Comparison of ENCODE assay signal across 24 mouse cellular contexts in the genomic region with DNA sequence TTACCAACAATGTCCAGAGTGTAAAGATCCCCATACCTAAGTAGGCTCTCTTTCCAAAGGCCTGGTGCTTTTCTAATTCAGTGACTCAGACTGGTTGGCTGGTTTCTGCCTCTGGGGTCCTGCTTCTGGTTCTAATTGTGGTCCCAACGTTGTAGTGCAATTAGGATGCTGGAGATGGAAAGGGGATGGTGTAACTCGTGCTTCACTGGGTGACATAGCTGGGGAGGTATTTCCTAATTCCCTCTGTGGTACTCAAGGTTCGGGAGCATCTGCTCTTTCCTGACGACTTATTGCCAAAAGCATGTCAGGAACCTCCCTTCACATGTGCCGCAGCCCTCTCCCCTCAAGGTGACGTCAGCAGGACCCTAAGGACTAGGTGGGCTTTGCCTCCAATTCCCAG. TPM values are rescaled to one million over a fixed set of nuclear protein-coding genes. Genes with fewer than 3 reads are reported as not detected.
DNase-seq lines count a peak whose midpoint lies in the region; TF ChIP-seq lines count a peak whose summit lies in the region.
"Had no signal": no experiment of that assay in that cellular context is flagged by ENCODE, and none has a peak within 500 bp of the region (broad histone marks: within the 10 kb centered on the region; RNA-seq: fewer than 3 reads in every experiment).

No protein-coding gene starts in this region.

- H3K27me3 ChIP-seq in C2C12 (ENCODE audit: control insufficient read depth, insufficient read depth, insufficient read length), result no peaks in the 10 kb centered on the region
- no peaks in the 10 kb centered on the region for H3K27me3 ChIP-seq in myocyte (ENCODE audit: control insufficient read depth, insufficient read depth, insufficient read length)
- H3K27me3 ChIP-seq: embryonic facial prominence, embryonic 12.5 days; embryonic facial prominence, embryonic 15.5 days; forebrain, embryonic 12.5 days; forebrain, embryonic 15.5 days; hindbrain, embryonic 12.5 days; hindbrain, embryonic 15.5 days; intestine, embryonic 15.5 days; Patski had no signal

- no peaks in the 10 kb centered on the region for H3K79me3 ChIP-seq in C2C12 (ENCODE audit: low read depth)

- intact Hi-C loops in gastrocnemius, adult 2 months (cut with DNase I), result loop anchor here (5.0 kb wide), 1 partner anchor 94 kb away; no protein-coding TSS in a partner anchor
- intact Hi-C loops in gastrocnemius, postnatal 14 days (cut with DNase I; ENCODE audit: low total_unique reads), result no loop called here

- H3ac ChIP-seq in C2C12 (ENCODE audit: control insufficient read depth, insufficient read length, low read depth) (no peak overlapping the region), myocyte (ENCODE audit: control insufficient read depth, insufficient read length) (no peak overlapping the region)

- TF ChIP-seq CTCF in gastrocnemius, adult 2 months (IDR thresholded peaks at IDR 0.05), result no peak
- TF ChIP-seq CTCF in C2C12 (IDR thresholded peaks at IDR 0.05; ENCODE audit: control insufficient read depth, insufficient read depth, insufficient read length), result no peak

- H3K36me3 ChIP-seq in C2C12 (ENCODE audit: control insufficient read depth, insufficient read depth) (no peaks in the 10 kb centered on the region), myocyte (ENCODE audit: control insufficient read depth, insufficient read depth) (no peaks in the 10 kb centered on the region)
- H3K36me3 ChIP-seq: embryonic facial prominence, embryonic 12.5 days; embryonic facial prominence, embryonic 15.5 days; forebrain, embryonic 12.5 days; forebrain, embryonic 15.5 days; heart, embryonic 10.5 days; heart, embryonic 13.5 days; hindbrain, embryonic 12.5 days; hindbrain, embryonic 15.5 days; intestine, embryonic 15.5 days had no signal

- DNase-seq in gastrocnemius, adult 2 months, result peak; percentile 54
- no peak for DNase-seq in gastrocnemius, postnatal 14 days
- DNase-seq in urinary bladder, postnatal 25 days (ENCODE audit: low spot score), result no peak
- no peak for DNase-seq in lung, postnatal 10 days
- DNase-seq: adrenal gland, postnatal 14 days; cerebellum, adult 11 months; cerebellum, adult 2 months; cerebellum, adult 9-11 months; gastrocnemius, postnatal 36 days; heart, adult 2 months; kidney, adult 11 months had no signal

- H3K79me2 ChIP-seq in C2C12 (ENCODE audit: control insufficient read depth, insufficient read depth) (no peaks in the 10 kb centered on the region), myocyte (ENCODE audit: control insufficient read depth, insufficient read depth) (no peaks in the 10 kb centered on the region)

- no peak overlapping the region for H3K4me2 ChIP-seq in myocyte (ENCODE audit: low read depth)
- H3K4me2 ChIP-seq: embryonic facial prominence, embryonic 12.5 days; embryonic facial prominence, embryonic 15.5 days; forebrain, embryonic 12.5 days; forebrain, embryonic 15.5 days; heart, embryonic 13.5 days; hindbrain, embryonic 12.5 days; hindbrain, embryonic 15.5 days; intestine, embryonic 15.5 days had no signal

- no peak overlapping the region for H3K4me3 ChIP-seq in gastrocnemius, adult 2 months
- H3K4me3 ChIP-seq in C2C12 (ENCODE audit: insufficient read depth, poor library complexity, severe bottlenecking) (no peak overlapping the region), myocyte (no peak overlapping the region)
- H3K4me3 ChIP-seq: embryonic facial prominence, embryonic 12.5 days; embryonic facial prominence, embryonic 15.5 days; erythroblast, embryonic 14.5 days; forebrain, embryonic 12.5 days; forebrain, embryonic 15.5 days; heart, adult 2 months; heart, embryonic 10.5 days; heart, embryonic 13.5 days; hindbrain, embryonic 12.5 days; hindbrain, embryonic 15.5 days; intestine, embryonic 15.5 days had no signal

- no peak for TF ChIP-seq POLR2A in myocyte (IDR thresholded peaks at IDR 0.05; ENCODE audit: insufficient read length, low read depth)

- peak overlapping the region; percentile 91 for H3K27ac ChIP-seq in gastrocnemius, adult 2 months
- H3K27ac ChIP-seq: embryonic facial prominence, embryonic 12.5 days; embryonic facial prominence, embryonic 15.5 days; forebrain, embryonic 12.5 days; forebrain, embryonic 15.5 days; heart, adult 2 months; heart, embryonic 10.5 days; heart, embryonic 13.5 days; hindbrain, embryonic 12.5 days; hindbrain, embryonic 15.5 days; intestine, embryonic 15.5 days had no signal

TF ChIP-seq in C2C12, 6 proteins besides CTCF, POLR2A, EP300 and RAD21:
- TF ChIP-seq MYOD1 (IDR thresholded peaks at IDR 0.05; ENCODE audit: control insufficient read depth, insufficient read length, low read depth), result no peak
- TF ChIP-seq MYOG (IDR thresholded peaks at IDR 0.05; ENCODE audit: control insufficient read depth, extremely low read depth, insufficient read length), result no peak
- peak; percentile 30 for TF ChIP-seq CEBPB (IDR thresholded peaks at IDR 0.05; ENCODE audit: low read depth)

TF ChIP-seq in myocyte, 11 proteins besides CTCF, POLR2A, EP300 and RAD21:
- TF ChIP-seq SRF (IDR thresholded peaks at IDR 0.05; ENCODE audit: control insufficient read depth, insufficient read length, low read depth) (no peak), CEBPB (IDR thresholded peaks at IDR 0.05; ENCODE audit: insufficient read depth, poor library complexity, severe bottlenecking) (peak; percentile 85)

RNA-seq across cellular contexts. Expression of gene Rbpj, which starts 27.8 kb away (rescaled TPM):
- 10 to 100 TPM; 20.9 to 21.7 TPM for total RNA-seq in gastrocnemius, adult 2 months (2021)
- 10 to 100 TPM; 22.1 to 22.5 TPM for total RNA-seq in gastrocnemius, postnatal 14 days (2021)
- polyA plus RNA-seq in C2C12 (2012; fragmentation: generic; extraction: Trizol), result 8.1 TPM
- 16.0 TPM for polyA plus RNA-seq in myocyte (2012; fragmentation: generic; extraction: Trizol)
